Mouse (Mus musculus): ENCODE measurements around the gene Ttll11. TPM values are rescaled to one million over a fixed set of nuclear protein-coding genes. Genes with fewer than 3 reads are reported as not detected.

Gene Ttll11
- total RNA-seq, 1 experiment = 0.31 TPM

DNA sequence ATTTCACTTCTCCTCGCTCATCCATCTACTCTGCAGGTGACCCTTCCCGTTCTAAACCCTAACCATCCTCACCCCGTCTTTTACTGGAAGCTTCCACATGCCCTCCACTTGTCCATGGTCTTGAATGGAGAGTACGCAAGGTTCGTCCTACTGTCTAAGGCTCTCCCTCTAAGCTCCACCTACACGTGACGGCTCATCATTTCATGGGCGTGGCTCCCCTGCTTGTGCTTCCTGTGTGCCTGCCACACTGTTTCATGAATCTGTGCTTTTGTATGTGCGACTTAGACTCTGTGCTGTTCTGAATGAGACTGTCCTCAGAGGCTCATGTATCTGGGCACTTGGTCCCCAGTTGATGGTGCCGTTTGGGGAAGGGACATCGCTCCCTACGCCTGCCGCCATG lies 46.6 kb downstream of the Ttll11 start:
- Histone ChIP-seq H3K36me3 (ENCODE audit: control insufficient read depth, insufficient read depth, low read length, poor library complexity, severe bottlenecking) (no peaks in the 10 kb centered on the region), H3K27ac (ENCODE audit: insufficient read depth, low read depth, low read length, poor library complexity, severe bottlenecking) (no peak overlapping the region), H3K9me3 (ENCODE audit: control insufficient read depth, insufficient read depth, low read depth, low read length) (no peaks in the 10 kb centered on the region), H3K4me3 (ENCODE audit: insufficient read depth in 1 of 2, low read depth in 1 of 2, low read length in 2 of 2, poor library complexity in 1 of 2, severe bottlenecking in 1 of 2) (no peak overlapping the region), H3K9ac (ENCODE audit: insufficient read depth, low read depth, low read length, poor library complexity, severe bottlenecking) (no peak overlapping the region), H3K4me1 (ENCODE audit: control insufficient read depth in 2 of 2, insufficient read depth in 2 of 2, low read length in 2 of 2, poor library complexity in 1 of 2) (no peaks in the 10 kb centered on the region)
- in situ Hi-C loops (cut with MboI; ENCODE audit: low sequenced_read_pairs in 2 of 2, unreplicated experiment in 2 of 2) = no loop called here
- TF ChIP-seq ZNF384 (IDR thresholded peaks at IDR 0.05; ENCODE audit: low read depth, low read length) (no peak), HCFC1 (IDR thresholded peaks at IDR 0.05; ENCODE audit: borderline replicate concordance, insufficient read depth, low read length) (no peak), ZC3H11A (IDR thresholded peaks at IDR 0.05; ENCODE audit: borderline replicate concordance, low read depth, low read length) (no peak), CHD2 (IDR thresholded peaks at IDR 0.05; ENCODE audit: low read depth, low read length) (no peak), MAFK (IDR thresholded peaks at IDR 0.05; ENCODE audit: insufficient read depth, low read depth, low read length) (no peak)
- peak; percentile 4 for DNase-seq (ENCODE audit: low read depth, low spot score)

DNA sequence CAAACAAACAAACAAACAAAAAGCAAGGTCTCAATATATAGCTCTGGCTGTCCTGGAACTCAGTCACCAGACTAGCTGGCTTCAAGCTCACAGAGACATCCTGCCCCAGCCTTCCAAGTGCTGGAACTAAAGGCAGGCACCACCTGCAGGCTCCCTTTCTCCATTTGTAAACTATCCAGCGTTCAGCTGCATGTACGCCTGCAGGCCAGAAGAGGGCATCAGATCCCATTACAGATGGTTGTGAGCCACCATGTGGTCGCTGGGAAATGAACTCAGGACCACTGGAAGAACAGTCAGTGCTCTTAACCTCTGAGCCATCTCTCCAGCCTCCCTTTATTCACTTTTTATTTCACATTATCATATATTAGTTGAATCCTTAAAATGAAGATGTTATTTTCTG lies 48.1 kb downstream of the Ttll11 start:
- TF ChIP-seq ZC3H11A (IDR thresholded peaks at IDR 0.05; ENCODE audit: borderline replicate concordance, low read depth, low read length) (0 out of 2 replicates have a peak, but pooled peaks have one; percentile 6), ZNF384 (IDR thresholded peaks at IDR 0.05; ENCODE audit: low read depth, low read length) (no peak)
- no peak overlapping the region for H3K27ac ChIP-seq (ENCODE audit: insufficient read depth, low read depth, low read length, poor library complexity, severe bottlenecking)
- no peaks in the 10 kb centered on the region for H3K4me1 ChIP-seq (ENCODE audit: control insufficient read depth in 2 of 2, insufficient read depth in 2 of 2, low read length in 2 of 2, poor library complexity in 1 of 2)
- no peaks in the 10 kb centered on the region for H3K36me3 ChIP-seq (ENCODE audit: control insufficient read depth, insufficient read depth, low read length, poor library complexity, severe bottlenecking)
- no peak overlapping the region for H3K9ac ChIP-seq (ENCODE audit: insufficient read depth, low read depth, low read length, poor library complexity, severe bottlenecking)
- H3K4me3 ChIP-seq (ENCODE audit: insufficient read depth in 1 of 2, low read depth in 1 of 2, low read length in 2 of 2, poor library complexity in 1 of 2, severe bottlenecking in 1 of 2) = no peak overlapping the region
- in situ Hi-C loops (cut with MboI; ENCODE audit: low sequenced_read_pairs in 2 of 2, unreplicated experiment in 2 of 2) = no loop called here
- DNase-seq (ENCODE audit: low read depth, low spot score) = peak; percentile 26
- no peaks in the 10 kb centered on the region for H3K9me3 ChIP-seq (ENCODE audit: control insufficient read depth, insufficient read depth, low read depth, low read length)

DNA sequence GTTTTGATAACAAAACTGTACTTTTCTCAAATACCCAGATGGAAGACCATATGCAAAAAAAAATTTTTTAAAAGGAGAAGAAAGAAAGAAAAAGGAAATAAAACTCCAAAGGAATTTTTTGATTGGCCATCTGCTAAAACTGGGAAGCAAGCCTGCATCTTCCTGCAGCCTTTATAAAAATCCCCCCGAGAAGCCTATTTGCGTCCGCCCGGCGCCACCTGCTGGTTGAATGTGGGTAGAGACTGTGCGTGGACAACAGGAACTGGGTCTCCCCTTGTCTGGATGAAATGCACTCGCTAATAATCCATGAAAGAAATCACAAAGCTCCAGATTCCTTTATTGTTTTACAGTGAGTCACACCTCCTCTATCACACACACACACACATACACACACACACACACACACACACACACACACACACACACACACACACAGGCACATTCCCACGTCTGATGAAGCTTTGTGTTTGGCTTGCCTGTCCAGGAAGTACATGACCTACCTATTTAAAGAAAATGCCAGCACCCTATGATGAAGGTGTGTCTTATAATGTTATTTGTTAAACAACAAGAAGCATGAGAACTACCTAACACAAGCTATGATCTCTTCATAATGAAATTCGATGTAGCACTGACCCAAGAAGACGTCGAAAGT lies 49.1 kb downstream of the Ttll11 start:
- TF ChIP-seq MAFK (IDR thresholded peaks at IDR 0.05; ENCODE audit: insufficient read depth, low read depth, low read length) (no peak), HCFC1 (IDR thresholded peaks at IDR 0.05; ENCODE audit: borderline replicate concordance, insufficient read depth, low read length) (no peak), CHD2 (IDR thresholded peaks at IDR 0.05; ENCODE audit: low read depth, low read length) (no peak), ZNF384 (IDR thresholded peaks at IDR 0.05; ENCODE audit: low read depth, low read length) (no peak), ZC3H11A (IDR thresholded peaks at IDR 0.05; ENCODE audit: borderline replicate concordance, low read depth, low read length) (peak; percentile 65; the same call in 1 of the 2 replicates)
- Histone ChIP-seq H3K4me1 (ENCODE audit: control insufficient read depth in 2 of 2, insufficient read depth in 2 of 2, low read length in 2 of 2, poor library complexity in 1 of 2) (no peaks in the 10 kb centered on the region), H3K27ac (ENCODE audit: insufficient read depth, low read depth, low read length, poor library complexity, severe bottlenecking) (no peak overlapping the region), H3K9me3 (ENCODE audit: control insufficient read depth, insufficient read depth, low read depth, low read length) (no peaks in the 10 kb centered on the region), H3K4me3 (ENCODE audit: insufficient read depth in 1 of 2, low read depth in 1 of 2, low read length in 2 of 2, poor library complexity in 1 of 2, severe bottlenecking in 1 of 2) (no peak overlapping the region), H3K36me3 (ENCODE audit: control insufficient read depth, insufficient read depth, low read length, poor library complexity, severe bottlenecking) (no peaks in the 10 kb centered on the region), H3K9ac (ENCODE audit: insufficient read depth, low read depth, low read length, poor library complexity, severe bottlenecking) (no peak overlapping the region)
- peak; percentile 52 for DNase-seq (ENCODE audit: low read depth, low spot score)
- in situ Hi-C loops (cut with MboI; ENCODE audit: low sequenced_read_pairs in 2 of 2, unreplicated experiment in 2 of 2) = no loop called here

DNA sequence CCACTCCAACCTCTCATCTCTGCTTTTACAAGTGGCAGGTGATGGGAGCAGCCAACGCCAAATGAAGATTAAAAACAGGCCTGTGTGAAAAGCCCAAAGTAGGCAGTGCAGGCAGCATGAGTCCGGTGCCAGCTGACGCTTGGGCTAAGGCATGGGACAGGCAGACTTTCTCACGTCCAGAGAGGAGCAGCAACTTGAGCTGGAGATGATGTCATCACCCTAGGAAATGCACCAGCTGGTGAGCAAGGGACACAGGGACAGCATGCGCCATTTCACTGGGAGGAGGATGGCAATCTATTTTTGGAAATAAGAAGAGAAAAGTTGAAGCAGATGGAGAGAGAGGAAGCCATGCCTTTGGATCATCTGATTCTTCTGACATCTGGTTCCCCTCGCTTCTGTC lies 51.6 kb downstream of the Ttll11 start:
- Histone ChIP-seq H3K36me3 (ENCODE audit: control insufficient read depth, insufficient read depth, low read length, poor library complexity, severe bottlenecking) (no peaks in the 10 kb centered on the region), H3K4me3 (ENCODE audit: insufficient read depth in 1 of 2, low read depth in 1 of 2, low read length in 2 of 2, poor library complexity in 1 of 2, severe bottlenecking in 1 of 2) (no peak overlapping the region), H3K4me1 (ENCODE audit: control insufficient read depth in 2 of 2, insufficient read depth in 2 of 2, low read length in 2 of 2, poor library complexity in 1 of 2) (no peaks in the 10 kb centered on the region), H3K27ac (ENCODE audit: insufficient read depth, low read depth, low read length, poor library complexity, severe bottlenecking) (no peak overlapping the region), H3K9ac (ENCODE audit: insufficient read depth, low read depth, low read length, poor library complexity, severe bottlenecking) (no peak overlapping the region), H3K9me3 (ENCODE audit: control insufficient read depth, insufficient read depth, low read depth, low read length) (no peaks in the 10 kb centered on the region)
- TF ChIP-seq ZC3H11A (IDR thresholded peaks at IDR 0.05; ENCODE audit: borderline replicate concordance, low read depth, low read length) (no peak), CHD2 (IDR thresholded peaks at IDR 0.05; ENCODE audit: low read depth, low read length) (no peak), MAFK (IDR thresholded peaks at IDR 0.05; ENCODE audit: insufficient read depth, low read depth, low read length) (no peak), HCFC1 (IDR thresholded peaks at IDR 0.05; ENCODE audit: borderline replicate concordance, insufficient read depth, low read length) (no peak)
- DNase-seq (ENCODE audit: low read depth, low spot score) = no peak
- in situ Hi-C loops (cut with MboI; ENCODE audit: low sequenced_read_pairs in 2 of 2, unreplicated experiment in 2 of 2) = no loop called here

DNA sequence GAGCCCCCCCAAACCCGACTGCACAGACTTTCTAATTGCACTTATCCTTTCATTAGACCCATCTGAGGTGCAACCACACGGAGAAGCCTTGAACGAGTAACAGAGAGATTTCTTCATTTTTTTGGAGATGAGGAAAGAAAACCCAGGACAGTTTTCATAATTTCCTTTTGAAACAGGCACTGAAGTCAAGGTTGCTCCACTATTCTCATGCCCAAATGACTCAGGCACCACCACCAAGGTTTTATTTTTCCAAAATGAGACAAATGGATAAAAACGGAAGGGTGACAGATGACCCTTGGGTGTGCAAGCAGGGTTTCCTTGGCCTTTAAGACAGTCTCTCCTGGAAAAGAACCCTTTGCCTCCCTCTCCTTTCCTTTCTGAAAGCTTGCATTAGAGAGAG lies 54.8 kb downstream of the Ttll11 start:
- Histone ChIP-seq H3K27ac (ENCODE audit: insufficient read depth, low read depth, low read length, poor library complexity, severe bottlenecking) (no peak overlapping the region), H3K9ac (ENCODE audit: insufficient read depth, low read depth, low read length, poor library complexity, severe bottlenecking) (no peak overlapping the region), H3K4me1 (ENCODE audit: control insufficient read depth in 2 of 2, insufficient read depth in 2 of 2, low read length in 2 of 2, poor library complexity in 1 of 2) (no peaks in the 10 kb centered on the region), H3K36me3 (ENCODE audit: control insufficient read depth, insufficient read depth, low read length, poor library complexity, severe bottlenecking) (no peaks in the 10 kb centered on the region), H3K9me3 (ENCODE audit: control insufficient read depth, insufficient read depth, low read depth, low read length) (no peaks in the 10 kb centered on the region), H3K4me3 (ENCODE audit: insufficient read depth in 1 of 2, low read depth in 1 of 2, low read length in 2 of 2, poor library complexity in 1 of 2, severe bottlenecking in 1 of 2) (no peak overlapping the region)
- in situ Hi-C loops (cut with MboI; ENCODE audit: low sequenced_read_pairs in 2 of 2, unreplicated experiment in 2 of 2) = loop anchor here in 1 of 2 experiments (25.0 kb wide), 1 partner anchor 288 kb away; no protein-coding TSS in a partner anchor
- no peak for DNase-seq (ENCODE audit: low read depth, low spot score)
- TF ChIP-seq CHD2 (IDR thresholded peaks at IDR 0.05; ENCODE audit: low read depth, low read length) = no peak
- TF ChIP-seq ZC3H11A (IDR thresholded peaks at IDR 0.05; ENCODE audit: borderline replicate concordance, low read depth, low read length) = no peak
- TF ChIP-seq HCFC1 (IDR thresholded peaks at IDR 0.05; ENCODE audit: borderline replicate concordance, insufficient read depth, low read length) = no peak
- no peak for TF ChIP-seq ZNF384 (IDR thresholded peaks at IDR 0.05; ENCODE audit: low read depth, low read length)
- TF ChIP-seq MAFK (IDR thresholded peaks at IDR 0.05; ENCODE audit: insufficient read depth, low read depth, low read length) = no peak
